Mouse (Mus musculus): ENCODE results near the gene C1qtnf3.

DNA sequence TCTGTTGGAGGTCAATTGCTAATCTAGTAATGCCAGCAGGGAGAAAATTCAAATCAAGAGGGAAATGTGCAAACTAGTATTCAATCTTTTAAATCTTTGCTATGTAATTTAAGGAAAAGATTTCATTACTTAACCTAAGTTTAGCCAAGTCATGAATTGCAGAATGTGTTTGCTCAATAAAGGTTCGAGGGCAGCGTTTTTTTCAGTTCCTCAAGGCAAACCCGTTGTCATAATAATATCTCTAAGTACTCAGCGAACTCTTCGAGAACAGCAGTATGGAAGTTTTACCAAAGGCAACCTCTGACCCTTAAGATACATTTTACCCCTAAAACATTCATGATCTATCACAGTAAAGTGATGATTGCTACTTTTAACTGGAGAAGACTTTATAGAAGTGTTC is 31.9 kb upstream of the C1qtnf3 start:
- TF ChIP-seq CTCF (conservative IDR thresholded peaks at IDR 0.05; ENCODE audit: low read length) = no peak
- no peak for TF ChIP-seq POU5F1 (IDR thresholded peaks at IDR 0.05; ENCODE audit: borderline replicate concordance, low read length)
- TF ChIP-seq NANOG (IDR thresholded peaks at IDR 0.05; ENCODE audit: borderline replicate concordance, low read length) = no peak

Measured in E14TG2a.4 (cell line).